Mouse (Mus musculus) MEL (cell line): Measurements from ENCODE around the gene Gas7.

Source experiments
- CHD1 ChIP-seq: IDR thresholded peaks from 2 replicates; pipeline ENCODE4 v1.6.1; 2012; ENCODE audit warnings: low read depth, mild to moderate bottlenecking, inconsistent platforms, low read length, improper control_type of control experiment
- CTCF ChIP-seq, 3 experiments: IDR thresholded peaks in 2 of 3; conservative IDR thresholded peaks in 1 of 3; 2 replicates each; pipeline ENCODE4 v1.5.1; 2011 to 2012; ENCODE audit warnings: low read length in 3 of 3, low read depth in 2 of 3, mild to moderate bottlenecking in 2 of 3, improper control_type of control experiment in 1 of 3, inconsistent platforms in 1 of 3, mixed read lengths in 1 of 3, moderate library complexity in 1 of 3; ENCODE audit not compliant: control insufficient read depth in 1 of 3, insufficient read depth in 1 of 3, poor library complexity in 1 of 3, severe bottlenecking in 1 of 3
- EP300 ChIP-seq, 2 experiments: IDR thresholded peaks; 2 replicates each; pipeline ENCODE4 v1.6.1; 2011; ENCODE audit warnings: improper control_type of control experiment in 2 of 2, low read length in 2 of 2, low read depth in 1 of 2, mild to moderate bottlenecking in 1 of 2
- ETS1 ChIP-seq: IDR thresholded peaks from 2 replicates; pipeline ENCODE4 v1.6.1; 2012; ENCODE audit warnings: low read depth, mild to moderate bottlenecking, inconsistent platforms, low read length, improper control_type of control experiment, moderate library complexity
- GABPA ChIP-seq: IDR thresholded peaks from 2 replicates; pipeline ENCODE4 v1.6.1; 2012; ENCODE audit warnings: low read depth, mild to moderate bottlenecking, inconsistent platforms, low read length, improper control_type of control experiment, moderate library complexity
- GATA1 ChIP-seq: IDR thresholded peaks from 2 replicates; pipeline ENCODE4 v1.6.1; 2011; ENCODE audit warnings: low read depth, low read length, improper control_type of control experiment
- HCFC1 ChIP-seq: IDR thresholded peaks from 2 replicates; pipeline ENCODE4 v1.6.1; 2012; ENCODE audit warnings: low read depth, mild to moderate bottlenecking, inconsistent platforms, low read length, improper control_type of control experiment, moderate library complexity
- MAX ChIP-seq: IDR thresholded peaks from 2 replicates; pipeline ENCODE4 v1.6.1; 2011; ENCODE audit warnings: low read length, improper control_type of control experiment
- POLR2A ChIP-seq, 2 experiments: IDR thresholded peaks; 2 replicates each; pipeline ENCODE4 v1.6.1; 2011 to 2012; ENCODE audit warnings: low read length in 2 of 2, mild to moderate bottlenecking in 2 of 2, control low read depth in 1 of 2, improper control_type of control experiment in 1 of 2, low read depth in 1 of 2, moderate library complexity in 1 of 2; ENCODE audit not compliant: control insufficient read depth in 1 of 2, insufficient read depth in 1 of 2, poor library complexity in 1 of 2
- POLR2AphosphoS2 ChIP-seq: IDR thresholded peaks from 2 replicates; pipeline ENCODE4 v1.6.1; 2011; ENCODE audit warnings: low read length, improper control_type of control experiment
- SIN3A ChIP-seq: IDR thresholded peaks from 2 replicates; pipeline ENCODE4 v1.6.1; 2012; ENCODE audit warnings: low read length, improper control_type of control experiment, inconsistent platforms
- TCF12 ChIP-seq: IDR thresholded peaks from 2 replicates; pipeline ENCODE4 v1.6.1; 2014; ENCODE audit warnings: low read depth, mild to moderate bottlenecking, inconsistent platforms, low read length, improper control_type of control experiment, moderate library complexity
- ZC3H11A ChIP-seq: IDR thresholded peaks from 2 replicates; pipeline ENCODE4 v1.6.1; 2012; ENCODE audit warnings: low read depth, mild to moderate bottlenecking, inconsistent platforms, low read length, improper control_type of control experiment

DNA sequence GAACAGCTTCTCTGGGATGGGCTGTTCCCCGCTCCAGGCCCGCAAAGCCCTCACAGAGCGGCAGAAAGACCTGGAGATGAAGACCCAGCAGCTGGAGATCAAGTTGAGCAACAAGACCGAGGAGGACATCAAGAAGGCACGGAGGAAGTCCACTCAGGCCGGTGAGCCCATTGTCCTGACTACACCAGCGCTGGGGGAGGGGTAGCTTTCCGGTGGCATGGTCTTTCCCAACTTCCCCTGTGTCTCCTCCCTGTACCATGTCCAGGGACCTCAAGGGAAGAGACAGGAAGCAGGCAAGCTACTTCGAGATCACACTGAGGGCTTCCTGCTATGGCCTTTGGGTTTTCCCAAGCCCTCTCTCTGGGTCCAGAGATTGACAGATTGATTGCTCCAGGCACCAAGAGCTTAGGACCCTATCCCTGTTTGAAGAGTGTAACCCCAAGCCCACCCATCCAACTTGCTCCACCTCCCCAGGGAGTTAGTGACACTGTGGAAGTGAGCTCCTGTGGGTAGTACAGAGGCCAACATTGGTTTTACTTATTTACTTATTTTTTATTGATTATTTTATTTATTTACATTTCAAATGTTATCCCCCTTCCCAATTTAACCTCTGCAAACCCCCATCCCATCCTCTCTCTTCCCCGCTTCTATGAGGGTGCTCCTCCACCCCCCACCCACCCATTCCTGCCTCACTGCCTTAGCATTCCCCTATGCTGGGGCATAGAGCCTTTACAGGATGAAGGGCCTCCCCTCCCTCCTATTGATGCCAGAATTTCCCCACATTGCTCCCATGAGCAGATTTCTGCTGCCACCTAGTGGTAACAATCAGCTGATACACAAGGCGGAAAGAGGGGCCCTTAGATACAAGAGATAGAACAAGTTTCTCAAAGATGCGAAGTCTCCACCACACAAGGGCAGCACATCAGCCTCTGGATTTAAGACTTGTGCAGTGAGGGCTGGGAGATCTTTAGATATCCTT lies 220.6 kb downstream of the Gas7 start:
- TF ChIP-seq TCF12 (no peak), ZC3H11A (0 out of 2 replicates have a peak, but pooled peaks have one; percentile 34), EP300 (IDR thresholded peaks at IDR 0.05; ENCODE audit: low read depth in 1 of 2, low read length in 2 of 2) (no peak), MAX (no peak), POLR2AphosphoS2 (no peak), ETS1 (no peak), SIN3A (no peak), GATA1 (no peak), HCFC1 (no peak), CTCF (IDR thresholded peaks at IDR 0.05 in 2 of 3, conservative IDR thresholded peaks at IDR 0.05 in 1 of 3; ENCODE audit: control insufficient read depth in 1 of 3, insufficient read depth in 1 of 3, low read depth in 2 of 3, low read length in 3 of 3, poor library complexity in 1 of 3, severe bottlenecking in 1 of 3) (peak; percentile 36 to 64 (median 56)), POLR2A (IDR thresholded peaks at IDR 0.05; ENCODE audit: control insufficient read depth in 1 of 2, insufficient read depth in 1 of 2, low read depth in 1 of 2, low read length in 2 of 2, poor library complexity in 1 of 2) (no peak), GABPA (no peak), CHD1 (no peak)
